Mouse (Mus musculus) E14TG2a.4 (cell line): ENCODE measurements around the gene Tbc1d17.

ENCODE experiments used
- CTCF ChIP-seq: conservative IDR thresholded peaks from 2 replicates; pipeline ENCODE4 v1.5.1; 2014; ENCODE audit warnings: low read length
- POU5F1 ChIP-seq: IDR thresholded peaks from 2 replicates; pipeline ENCODE4 v1.6.1; 2014; ENCODE audit warnings: low read length, borderline replicate concordance

- TF ChIP-seq CTCF (no peak), POU5F1 (no peak)
Measured at GRCm38 (mm10) chr7:44849416-44850111, 685 bp upstream of the Tbc1d17 start.
